In the genomic region with DNA sequence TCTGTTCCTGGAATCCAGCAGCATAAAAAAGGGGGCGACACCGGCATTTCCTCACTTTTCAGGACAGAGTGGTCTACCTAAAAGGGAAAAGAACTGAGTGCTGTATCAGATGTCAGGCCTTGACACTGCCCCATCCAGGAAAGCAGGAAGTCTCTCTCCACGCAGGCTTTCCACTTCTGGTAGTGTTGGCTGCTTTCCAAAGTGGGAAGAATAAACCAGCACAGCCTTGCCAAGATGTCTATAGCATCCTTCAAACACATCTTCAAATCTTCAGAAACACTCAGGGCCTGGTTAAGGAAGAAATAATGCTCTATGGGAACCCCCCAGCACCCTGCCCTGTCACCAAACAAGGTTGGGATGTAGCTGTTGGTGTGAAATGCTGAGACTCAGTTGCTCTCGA, we compare ENCODE assay signal across 15 mouse cellular contexts.
A peak's percentile ranks its signal among the peaks of the same experiment; 100 is the strongest.
DNase-seq lines count a peak whose midpoint lies in the region; ATAC-seq and TF ChIP-seq lines count a peak whose summit lies in the region.
"Had no signal": no experiment of that assay in that cellular context is flagged by ENCODE, and none has a peak within 500 bp of the region (broad histone marks: within the 10 kb centered on the region; RNA-seq: fewer than 3 reads in every experiment).

No protein-coding gene starts in this region.

- TF ChIP-seq CTCF in kidney, adult 2 months (conservative IDR thresholded peaks at IDR 0.05; ENCODE audit: insufficient read depth, insufficient read length, low read depth, low read length), result no peak
- TF ChIP-seq CTCF in stomach, postnatal 0 days (IDR thresholded peaks at IDR 0.05; ENCODE audit: low read depth), result no peak

- no peak for TF ChIP-seq EP300 in stomach, postnatal 0 days (optimal IDR thresholded peaks at IDR 0.05)

- no peak overlapping the region for H3K9ac ChIP-seq in stomach, embryonic 15.5 days
- no peak overlapping the region for H3K9ac ChIP-seq in stomach, postnatal 0 days (ENCODE audit: low read length)
- H3K9ac ChIP-seq: heart, embryonic 13.5 days; liver, postnatal 0 days; midbrain, embryonic 15.5 days had no signal

- no peak for ATAC-seq in stomach, embryonic 15.5 days (ENCODE audit: insufficient read depth, low FRiP score, low read depth)
- ATAC-seq in stomach, postnatal 0 days (ENCODE audit: low FRiP score, low TSS enrichment), result no peak
- ATAC-seq: hindbrain, embryonic 16.5 days; liver, postnatal 0 days; midbrain, embryonic 15.5 days had no signal

- TF ChIP-seq POLR2A in kidney, adult 2 months (IDR thresholded peaks at IDR 0.05; ENCODE audit: low read depth, low read length), result no peak

- no peak overlapping the region for H3K4me3 ChIP-seq in kidney, adult 2 months (ENCODE audit: insufficient read depth, low read depth, low read length)
- H3K4me3 ChIP-seq in stomach, embryonic 15.5 days (replicated peaks), result no peak overlapping the region
- H3K4me3 ChIP-seq in stomach, postnatal 0 days (ENCODE audit: low read depth, low read length), result no peak overlapping the region
- H3K4me3 ChIP-seq: heart, embryonic 13.5 days; midbrain, embryonic 15.5 days had no signal

- H3K36me3 ChIP-seq in kidney, adult 2 months (ENCODE audit: control insufficient read depth, insufficient read depth, low read length), result no peaks in the 10 kb centered on the region
- H3K36me3 ChIP-seq in stomach, embryonic 15.5 days, result no peaks in the 10 kb centered on the region
- H3K36me3 ChIP-seq in stomach, postnatal 0 days (ENCODE audit: control insufficient read depth, insufficient read depth, low read length), result no peaks in the 10 kb centered on the region
- H3K36me3 ChIP-seq: heart, embryonic 13.5 days; midbrain, embryonic 15.5 days had no signal

- no peaks in the 10 kb centered on the region for H3K27me3 ChIP-seq in kidney, adult 2 months (replicated peaks; ENCODE audit: control insufficient read depth, insufficient read depth, low read length)
- H3K27me3 ChIP-seq in stomach, embryonic 15.5 days (replicated peaks), result no peaks in the 10 kb centered on the region
- no peaks in the 10 kb centered on the region for H3K27me3 ChIP-seq in stomach, postnatal 0 days (ENCODE audit: control insufficient read depth, insufficient read depth, low read length)
- H3K27me3 ChIP-seq: heart, embryonic 13.5 days; midbrain, embryonic 15.5 days had no signal

- no peaks in the 10 kb centered on the region for H3K9me3 ChIP-seq in stomach, embryonic 15.5 days
- H3K9me3 ChIP-seq in stomach, postnatal 0 days (ENCODE audit: control insufficient read depth, low read length), result no peaks in the 10 kb centered on the region
- H3K9me3 ChIP-seq: heart, embryonic 13.5 days; midbrain, embryonic 15.5 days had no signal

- H3K4me2 ChIP-seq in stomach, embryonic 15.5 days, result no peak overlapping the region
- no peak overlapping the region for H3K4me2 ChIP-seq in stomach, postnatal 0 days (replicated peaks; ENCODE audit: low read depth)
- H3K4me2 ChIP-seq: heart, embryonic 13.5 days; midbrain, embryonic 15.5 days had no signal

- no peaks in the 10 kb centered on the region for H3K4me1 ChIP-seq in kidney, adult 2 months (ENCODE audit: control insufficient read depth, insufficient read depth, low read length)
- H3K4me1 ChIP-seq in stomach, embryonic 15.5 days, result no peaks in the 10 kb centered on the region
- H3K4me1 ChIP-seq in stomach, postnatal 0 days (replicated peaks; ENCODE audit: control insufficient read depth, insufficient read depth), result no peaks in the 10 kb centered on the region
- H3K4me1 ChIP-seq: midbrain, embryonic 15.5 days had no signal

- WGBS in kidney, adult 2 months, result 44% methylated on average over 4 of the region's 4 CpGs
- WGBS in stomach, embryonic 15.5 days, result 44% methylated on average over 4 of the region's 4 CpGs
- 34% methylated on average over 4 of the region's 4 CpGs for WGBS in stomach, postnatal 0 days

- DNase-seq in adrenal gland, postnatal 36 days, result peak; percentile 12 to 27
- DNase-seq in adrenal gland, postnatal 14 days, result no peak
- peak; percentile 55 for DNase-seq in kidney, adult 2 months
- DNase-seq in kidney, adult 18-20 months, result no peak
- DNase-seq in stomach, postnatal 0 days (ENCODE audit: low spot score), result no peak
- DNase-seq in gastrocnemius, postnatal 10 days, result no peak
- no peak for DNase-seq in gastrocnemius, adult 8-10 months (ENCODE audit: low spot score in 2 of 2)
- DNase-seq: gastrocnemius, postnatal 14 days; layer of hippocampus, postnatal 36 days; liver, postnatal 0 days; thymus, adult 2 months had no signal

- no peak overlapping the region for H3K27ac ChIP-seq in kidney, adult 2 months (ENCODE audit: insufficient read depth, low read depth, low read length)
- 0 out of 2 replicates have a peak overlapping the region, but pooled peaks have one; percentile 6 for H3K27ac ChIP-seq in stomach, embryonic 15.5 days
- no peak overlapping the region for H3K27ac ChIP-seq in stomach, postnatal 0 days (replicated peaks)
- H3K27ac ChIP-seq: heart, embryonic 13.5 days; midbrain, embryonic 15.5 days had no signal

Comparison
In these comparisons a context has a peak if more than half of its experiments do, and no peak if none do; other contexts are left out.
1. DNase-seq: peak in adrenal gland, postnatal 36 days (2 of 2) and kidney, adult 2 months (single experiment); none in adrenal gland, postnatal 14 days (single experiment), kidney, adult 18-20 months (single experiment), stomach, postnatal 0 days (single experiment), gastrocnemius, postnatal 10 days (single experiment) and gastrocnemius, adult 8-10 months (0 of 2).